Mouse (Mus musculus): ENCODE results near the gene Tifab.

- TF ChIP-seq CTCF (IDR thresholded peaks at IDR 0.05; ENCODE audit: low read depth, low read length), result no peak
- TF ChIP-seq POLR2A (IDR thresholded peaks at IDR 0.05; ENCODE audit: extremely low read depth, insufficient read depth, low read length), result no peak
Observed at GRCm38 (mm10) chr13:56159016-56159601, 19.6 kb downstream of the Tifab start.

All from liver, adult 2 months (tissue).